Mouse (Mus musculus) ZHBTc4 (cell line): Measurements from ENCODE around the gene Jagn1.

Experiments used
- DNase-seq: peaks from one replicate; pipeline ENCODE4 v3.0.0-alpha.2; 2011; ENCODE audit warnings: low read depth, low spot score

Jagn1 gene

DNA sequence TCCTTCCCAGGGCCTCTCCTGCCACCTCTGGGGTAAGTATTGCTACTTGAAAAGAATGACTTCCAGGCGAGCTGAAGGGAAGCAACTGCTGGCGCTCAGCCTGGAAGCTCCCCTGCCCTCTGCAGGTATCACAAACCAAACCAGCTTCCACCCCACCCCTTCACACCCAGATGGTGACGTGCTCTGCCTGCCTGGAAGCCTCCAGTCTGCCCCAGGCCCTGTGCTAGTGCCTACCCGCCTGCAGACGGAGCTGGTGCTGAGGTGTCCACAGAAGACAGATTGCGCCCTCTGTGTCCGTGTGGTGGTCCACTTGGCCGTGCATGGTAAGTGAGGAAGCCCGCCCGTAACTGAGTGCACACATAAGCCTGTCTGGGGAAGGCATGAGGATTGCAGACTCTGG lies 29.7 kb downstream of the Jagn1 start:
- peak; percentile 54 for DNase-seq

DNA sequence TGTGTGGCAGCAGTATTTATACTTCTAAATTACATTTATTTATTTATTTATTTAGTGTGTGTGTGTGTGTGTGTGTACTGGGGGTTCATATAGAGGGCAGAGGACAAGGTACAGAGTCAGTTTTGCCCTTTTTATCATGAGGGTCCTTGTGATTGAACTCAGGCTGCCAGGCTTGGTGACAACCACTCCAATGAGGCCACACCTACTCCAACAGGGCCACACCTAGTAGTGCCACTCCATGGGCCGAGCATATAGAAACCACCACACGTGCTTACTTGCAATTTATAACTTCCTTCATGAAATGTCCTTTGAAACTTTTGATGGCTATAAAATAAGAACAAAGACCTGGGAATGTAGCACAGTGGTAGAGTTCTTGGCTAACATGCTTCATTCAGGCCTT lies 30.9 kb downstream of the Jagn1 start:
- no peak for DNase-seq

DNA sequence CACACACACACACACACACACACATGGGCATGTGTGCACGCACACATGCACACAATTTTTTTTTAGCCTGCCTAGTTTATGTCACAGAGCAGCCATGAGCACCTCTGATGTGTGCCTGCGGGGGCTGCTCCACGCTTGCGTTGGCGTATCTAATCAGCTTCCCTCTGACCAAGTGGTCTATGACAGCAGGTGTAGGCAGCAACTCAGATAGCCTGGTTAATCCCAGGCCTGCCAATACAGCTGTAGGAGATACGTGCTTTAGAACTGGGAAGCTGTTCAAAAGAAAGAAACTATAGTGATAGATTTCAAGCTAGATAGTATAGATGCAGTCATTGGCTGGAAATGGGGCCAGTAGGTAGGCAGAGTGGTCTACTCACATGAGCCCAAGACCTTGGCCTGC lies 31.3 kb downstream of the Jagn1 start:
- no peak for DNase-seq

DNA sequence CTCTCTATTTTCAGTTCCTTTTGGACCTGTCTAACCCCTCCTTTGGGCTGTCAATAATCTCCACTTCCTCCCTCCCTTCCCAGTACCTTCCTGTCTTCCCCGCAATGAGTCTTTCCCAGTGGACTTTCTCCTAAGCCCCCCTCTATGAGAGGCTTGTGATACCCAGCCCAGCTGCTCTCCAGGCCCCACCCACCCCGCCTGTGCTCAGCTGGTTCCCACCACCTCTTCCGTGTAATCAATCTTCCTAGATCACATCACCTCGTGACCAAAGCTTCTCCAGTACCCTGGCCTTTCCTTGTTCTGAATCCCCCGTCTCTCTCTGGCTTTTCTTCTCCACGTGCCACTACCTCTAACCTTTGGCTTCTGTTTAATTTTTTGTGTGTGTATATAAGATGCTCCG lies 35.0 kb downstream of the Jagn1 start:
- DNase-seq: no peak

DNA sequence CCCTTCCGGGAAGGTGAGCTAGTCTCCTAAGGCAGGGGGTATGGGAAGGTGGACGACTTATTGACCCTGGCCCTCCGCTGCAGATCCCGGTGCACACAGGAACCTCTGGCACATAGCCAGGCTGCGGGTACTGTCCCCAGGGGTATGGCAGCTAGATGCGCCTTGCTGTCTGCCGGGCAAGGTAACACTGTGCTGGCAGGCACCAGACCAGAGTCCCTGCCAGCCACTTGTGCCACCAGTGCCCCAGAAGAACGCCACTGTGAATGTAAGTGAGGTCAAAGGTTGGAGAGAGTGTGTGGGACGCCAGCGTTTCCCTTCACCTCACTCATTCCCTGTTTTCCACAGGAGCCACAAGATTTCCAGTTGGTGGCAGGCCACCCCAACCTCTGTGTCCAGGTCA lies 36.5 kb downstream of the Jagn1 start:
- no peak for DNase-seq

DNA sequence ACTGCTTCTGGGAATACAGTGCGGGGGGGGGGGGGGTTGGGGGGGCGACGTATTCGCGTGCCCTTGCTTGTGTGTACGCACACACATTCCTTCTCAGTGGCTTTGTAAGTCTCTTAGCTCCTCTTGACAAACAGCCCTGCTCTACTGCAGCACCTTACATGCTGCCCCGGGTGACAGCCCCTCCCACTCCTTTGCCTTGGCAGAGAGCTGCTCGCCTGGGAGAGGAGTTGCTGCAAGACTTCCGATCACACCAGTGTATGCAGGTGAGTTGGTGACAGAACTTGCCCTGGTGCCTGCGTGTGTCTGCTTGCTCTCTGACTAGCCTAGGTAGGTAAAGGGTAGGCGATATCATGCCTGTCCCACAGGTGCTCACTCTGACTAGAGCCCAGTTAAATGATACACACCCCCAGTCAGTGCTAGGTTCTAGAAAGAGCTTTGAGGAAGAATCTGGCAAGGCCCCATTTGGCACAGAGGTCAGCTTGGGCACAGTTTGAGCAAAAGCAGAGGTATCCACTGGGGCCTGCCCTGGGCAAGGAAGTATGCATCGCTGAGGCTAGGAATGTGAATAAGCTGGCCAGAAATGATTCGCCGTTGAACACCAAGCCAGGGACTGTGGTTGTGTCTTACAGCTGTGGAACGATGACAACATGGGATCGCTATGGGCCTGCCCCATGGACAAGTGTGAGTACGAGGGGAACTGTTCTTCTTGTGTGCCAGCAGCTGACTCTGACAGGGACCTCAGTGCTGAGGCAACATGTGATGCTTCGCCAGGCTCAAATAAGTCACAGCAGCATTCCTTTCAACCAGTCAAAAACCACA lies 38.4 kb downstream of the Jagn1 start:
- DNase-seq: no peak

DNA sequence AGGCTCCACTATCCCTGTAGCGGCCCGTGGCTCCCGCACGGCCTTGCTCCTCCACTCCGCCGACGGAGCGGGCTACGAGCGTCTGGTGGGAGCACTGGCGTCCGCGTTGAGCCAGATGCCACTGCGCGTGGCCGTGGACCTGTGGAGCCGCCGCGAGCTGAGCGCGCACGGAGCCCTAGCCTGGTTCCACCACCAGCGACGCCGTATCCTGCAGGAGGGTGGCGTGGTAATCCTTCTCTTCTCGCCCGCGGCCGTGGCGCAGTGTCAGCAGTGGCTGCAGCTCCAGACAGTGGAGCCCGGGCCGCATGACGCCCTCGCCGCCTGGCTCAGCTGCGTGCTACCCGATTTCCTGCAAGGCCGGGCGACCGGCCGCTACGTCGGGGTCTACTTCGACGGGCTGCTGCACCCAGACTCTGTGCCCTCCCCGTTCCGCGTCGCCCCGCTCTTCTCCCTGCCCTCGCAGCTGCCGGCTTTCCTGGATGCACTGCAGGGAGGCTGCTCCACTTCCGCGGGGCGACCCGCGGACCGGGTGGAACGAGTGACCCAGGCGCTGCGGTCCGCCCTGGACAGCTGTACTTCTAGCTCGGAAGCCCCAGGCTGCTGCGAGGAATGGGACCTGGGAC lies 40.2 kb downstream of the Jagn1 start:
- DNase-seq: peak; percentile 76

DNA sequence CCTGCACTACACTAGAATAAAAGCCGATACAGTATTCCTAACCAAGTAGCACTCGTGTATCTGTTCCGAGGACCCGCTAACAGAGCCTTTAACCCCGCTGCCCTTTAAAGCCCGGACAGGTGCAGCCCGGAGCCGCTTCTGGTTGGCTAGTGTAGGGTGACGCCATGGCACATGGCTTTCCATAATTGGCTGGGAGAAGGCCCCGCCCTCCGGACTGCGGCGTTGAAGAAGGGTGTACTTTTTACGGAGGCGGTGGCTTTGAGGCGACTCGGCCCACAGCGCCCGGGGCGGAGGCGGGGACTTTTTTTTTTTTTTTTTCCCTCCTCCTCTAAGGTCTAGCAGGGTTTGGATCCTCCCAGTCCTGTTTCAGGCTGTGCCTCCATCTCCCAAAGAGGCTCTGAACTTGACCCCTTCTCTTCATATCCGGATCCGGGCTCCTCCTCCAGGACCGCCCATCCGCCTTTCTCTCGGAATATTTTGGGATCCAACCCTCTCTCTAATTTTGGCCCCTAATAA lies 40.8 kb downstream of the Jagn1 start, which contains the start of gene Creld1:
Gene Creld1 (plus strand): TSS at position 198 of the 516 bp plus-strand sequence.
- peak; percentile 99 for DNase-seq

DNA sequence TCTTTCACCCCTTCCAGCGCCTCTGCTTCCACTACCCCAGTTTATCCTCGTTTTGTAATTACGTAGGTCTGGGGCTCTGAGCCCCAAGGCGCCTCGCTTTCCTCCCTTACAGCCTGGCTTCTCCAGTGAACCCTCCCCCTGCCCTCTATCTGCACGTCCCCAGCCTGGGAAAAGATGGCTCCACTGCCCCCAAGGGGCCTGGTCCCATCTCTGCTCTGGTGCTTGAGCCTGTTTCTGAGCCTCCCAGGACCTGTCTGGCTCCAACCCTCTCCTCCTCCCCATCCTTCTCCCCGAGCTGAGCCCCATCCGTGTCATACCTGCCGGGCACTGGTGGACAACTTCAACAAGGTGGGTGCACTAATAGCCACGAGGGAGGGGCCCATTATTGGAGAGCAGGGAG lies 41.4 kb downstream of the Jagn1 start:
- DNase-seq: peak; percentile 61

DNA sequence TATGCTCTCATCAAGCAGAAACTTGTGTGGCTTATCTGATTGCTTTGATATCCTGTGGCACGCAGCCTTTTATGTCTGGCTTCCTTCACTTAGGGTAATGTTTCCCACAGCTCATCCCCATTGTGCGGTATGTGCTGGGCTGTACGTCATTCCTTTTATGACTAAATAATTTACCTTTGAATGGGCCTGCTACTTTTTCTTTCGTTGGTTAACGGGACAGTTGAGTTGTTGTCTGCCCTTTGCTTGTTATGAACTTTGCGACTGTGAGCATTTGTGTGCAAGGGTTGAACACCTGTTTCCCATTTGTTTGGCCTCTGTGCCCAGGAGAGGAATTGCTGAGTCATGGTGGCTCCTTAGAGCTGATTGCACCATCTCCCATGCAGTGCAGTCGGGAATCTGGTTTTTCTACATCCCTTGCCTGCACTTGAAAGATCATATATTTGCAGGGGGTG lies 44.8 kb downstream of the Jagn1 start:
- DNase-seq: peak; percentile 66

DNA sequence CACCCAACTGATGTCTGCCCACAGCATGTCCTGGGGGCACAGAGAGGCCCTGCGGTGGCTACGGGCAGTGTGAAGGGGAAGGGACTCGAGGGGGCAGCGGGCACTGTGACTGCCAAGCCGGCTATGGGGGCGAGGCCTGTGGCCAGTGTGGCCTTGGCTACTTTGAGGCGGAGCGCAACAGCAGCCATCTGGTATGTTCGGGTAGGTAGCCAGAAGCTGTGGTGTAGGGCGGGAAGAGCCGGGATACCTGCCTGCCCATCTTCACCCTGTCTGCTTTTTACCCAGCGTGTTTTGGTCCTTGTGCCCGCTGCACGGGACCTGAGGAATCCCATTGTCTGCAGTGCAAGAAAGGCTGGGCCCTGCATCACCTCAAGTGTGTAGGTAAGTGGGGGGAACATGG lies 47.0 kb downstream of the Jagn1 start:
- DNase-seq: no peak

DNA sequence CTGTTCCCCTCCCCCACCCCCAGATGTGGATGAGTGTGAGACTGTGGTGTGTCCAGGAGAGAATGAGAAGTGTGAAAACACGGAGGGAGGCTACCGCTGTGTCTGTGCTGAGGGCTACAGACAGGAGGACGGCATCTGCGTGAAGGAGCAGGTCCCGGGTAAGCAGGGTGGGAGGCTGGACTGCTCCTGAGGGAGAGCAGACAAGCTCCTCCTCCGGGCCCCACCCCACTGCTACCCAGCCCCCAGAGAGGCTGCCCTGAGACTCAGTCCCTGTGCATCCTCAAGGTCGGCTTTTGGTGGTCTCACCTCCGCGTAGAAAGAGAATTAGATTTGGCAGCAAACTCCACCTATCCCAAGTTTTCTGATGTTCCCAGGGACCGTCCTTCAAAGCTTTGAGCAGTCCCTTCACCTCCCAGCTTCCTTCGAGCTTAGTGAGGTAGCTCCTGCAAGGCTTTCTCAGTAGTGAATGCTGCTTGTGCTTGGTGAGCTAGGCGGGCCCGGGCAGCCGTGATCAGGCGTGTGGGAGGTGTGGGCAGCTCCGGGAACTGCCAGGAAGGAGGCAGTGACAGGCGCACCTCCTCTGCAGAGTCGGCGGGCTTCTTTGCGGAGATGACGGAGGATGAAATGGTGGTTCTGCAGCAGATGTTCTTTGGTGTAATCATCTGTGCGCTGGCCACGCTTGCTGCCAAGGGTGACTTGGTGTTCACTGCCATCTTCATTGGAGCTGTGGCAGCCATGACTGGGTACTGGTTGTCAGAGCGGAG lies 49.9 kb downstream of the Jagn1 start:
- no peak for DNase-seq

DNA sequence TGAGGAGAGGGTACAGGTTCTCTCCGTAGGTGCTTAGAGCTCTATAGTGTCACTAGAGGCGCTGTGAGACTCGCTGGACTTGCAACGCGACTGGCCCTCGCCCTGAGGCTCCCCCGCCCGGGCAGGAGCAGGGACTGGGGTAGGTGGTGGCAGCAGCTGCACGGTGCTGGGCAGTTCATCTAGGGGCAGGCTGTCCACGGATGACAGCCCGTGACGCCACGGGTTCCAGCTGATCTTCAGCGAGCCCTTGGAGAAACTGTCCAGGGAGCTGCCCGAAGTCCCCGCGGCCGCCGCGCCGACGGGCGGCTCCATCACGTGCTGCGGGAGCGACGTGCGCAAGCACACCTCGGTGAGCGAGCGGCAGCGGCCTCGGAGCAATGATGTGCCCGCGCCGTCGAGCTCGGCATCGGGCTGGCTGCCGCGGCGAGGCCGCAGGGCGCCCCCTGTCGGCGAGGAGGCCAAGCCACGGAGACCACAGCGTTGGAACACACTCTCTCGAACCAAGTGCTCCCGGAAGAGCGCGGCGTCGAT lies 52.0 kb downstream of the Jagn1 start:
- DNase-seq: peak; percentile 96

DNA sequence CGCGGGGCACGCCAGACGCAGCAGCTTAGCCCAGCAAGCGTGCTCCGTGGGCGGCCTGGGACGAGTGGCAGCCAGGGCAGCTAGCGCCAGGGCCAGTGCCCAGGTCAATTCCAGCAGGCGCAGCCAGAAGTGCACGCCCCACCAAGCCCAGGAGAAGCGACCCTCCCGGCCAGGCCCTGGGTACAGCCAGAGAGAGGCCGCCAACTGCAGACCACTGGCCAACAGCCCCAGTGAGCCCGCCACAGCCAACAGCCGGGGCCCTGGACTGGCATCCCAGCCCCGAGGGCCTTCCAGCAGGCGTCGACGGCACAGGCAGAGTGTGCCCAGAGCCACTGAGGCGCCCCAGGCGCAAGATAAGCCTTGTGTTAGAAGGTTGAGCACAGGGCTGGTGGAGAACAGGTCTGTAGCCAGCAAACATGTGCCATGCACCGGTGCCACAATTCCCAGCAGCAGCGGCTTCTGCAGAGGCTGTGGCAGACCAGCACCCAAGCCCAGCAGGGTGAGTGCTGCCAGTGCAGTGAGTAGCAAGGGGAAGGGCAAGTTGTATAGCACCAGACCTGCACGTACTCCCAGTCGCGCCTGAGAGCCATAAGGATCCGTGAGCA lies 52.8 kb downstream of the Jagn1 start:
- peak; percentile 53 for DNase-seq
